Mouse (Mus musculus) liver, postnatal 0 days (tissue): ENCODE measurements around the gene Dnajc30. TPM values are rescaled to one million over a fixed set of nuclear protein-coding genes. Genes with fewer than 3 reads are reported as not detected.

ENCODE experiments used
- ATAC-seq: fragments of 200-750 bp; cut with Nextera tagmentation; 2 replicates; pipeline ENCODE4 v1.8.0; 2017; ENCODE audit warnings: mild to moderate bottlenecking, moderate library complexity
- DNase-seq: peaks from one replicate; pipeline ENCODE4 v3.0.0-alpha.2; 2016
- H3K27ac ChIP-seq: fragments of 300-500 bp; sonication (generic); 2 replicates; pipeline ENCODE4 v1.5.1; 2014; ENCODE audit warnings: antibody characterized with exemption, moderate library complexity, mild to moderate bottlenecking, low read depth
- H3K27me3 ChIP-seq: fragments of 300-500 bp; sonication (generic); 2 replicates; pipeline ENCODE4 v1.6.1; 2014; ENCODE audit warnings: low read length, control low read depth, mixed read lengths; ENCODE audit not compliant: insufficient read depth
- H3K36me3 ChIP-seq: fragments of 300-500 bp; sonication (generic); replicated peaks from 2 replicates; pipeline ENCODE4 v1.6.1; 2014; ENCODE audit warnings: mild to moderate bottlenecking, control low read depth, low read length, moderate library complexity, mixed read lengths; ENCODE audit not compliant: insufficient read depth
- H3K4me1 ChIP-seq: fragments of 300-500 bp; sonication (generic); 2 replicates; pipeline ENCODE4 v1.6.1; 2014; ENCODE audit warnings: antibody characterized with exemption, mild to moderate bottlenecking, control low read depth; ENCODE audit not compliant: insufficient read depth
- H3K4me2 ChIP-seq: fragments of 300-500 bp; sonication (generic); 2 replicates; pipeline ENCODE4 v1.6.1; 2014; ENCODE audit warnings: low read depth, mild to moderate bottlenecking, low read length, moderate library complexity, mixed read lengths
- H3K4me3 ChIP-seq: fragments of 300-500 bp; sonication (generic); 2 replicates; pipeline ENCODE4 v1.5.1; 2014; ENCODE audit warnings: low read depth, low read length
- H3K9ac ChIP-seq: fragments of 300-500 bp; sonication (generic); replicated peaks from 2 replicates; pipeline ENCODE4 v1.6.1; 2014; ENCODE audit warnings: mild to moderate bottlenecking, moderate library complexity
- H3K9me3 ChIP-seq: fragments of 300-500 bp; sonication (generic); 2 replicates; pipeline ENCODE4 v1.6.1; 2016; ENCODE audit warnings: mild to moderate bottlenecking, control low read depth, low read length, mixed read lengths
- CTCF ChIP-seq: sonication (generic); IDR thresholded peaks from 2 replicates; pipeline ENCODE4 v1.5.1; 2016; ENCODE audit warnings: antibody characterized with exemption, low read depth
- EP300 ChIP-seq: IDR thresholded peaks from 2 replicates; pipeline ENCODE4 v1.6.1; 2016; ENCODE audit warnings: antibody characterized with exemption, low read depth, mild to moderate bottlenecking
- WGBS: fragments of 180-500 bp; shearing (Covaris S2); extraction: QIAGEN DNeasy Blood & Tissue Kit; methylation state at CpG from one replicate; pipeline ENCODE4 v1.1.7; 2014; ENCODE audit not compliant: insufficient replicate concordance; 5-methylcytosine and 5-hydroxymethylcytosine counted together
- polyA plus RNA-seq: library from polyadenylated mRNA; unstranded; fragments of >200 nt; fragmentation: Nextera tagmentation; extraction: Ambion mirVana; gene quantifications from 2 replicates; pipeline ENCODE4 v1.2.1, GENCODE M21; 2015

The Dnajc30 gene
- polyA plus RNA-seq, result 28.7 and 33.3 TPM in 2 replicates

DNA sequence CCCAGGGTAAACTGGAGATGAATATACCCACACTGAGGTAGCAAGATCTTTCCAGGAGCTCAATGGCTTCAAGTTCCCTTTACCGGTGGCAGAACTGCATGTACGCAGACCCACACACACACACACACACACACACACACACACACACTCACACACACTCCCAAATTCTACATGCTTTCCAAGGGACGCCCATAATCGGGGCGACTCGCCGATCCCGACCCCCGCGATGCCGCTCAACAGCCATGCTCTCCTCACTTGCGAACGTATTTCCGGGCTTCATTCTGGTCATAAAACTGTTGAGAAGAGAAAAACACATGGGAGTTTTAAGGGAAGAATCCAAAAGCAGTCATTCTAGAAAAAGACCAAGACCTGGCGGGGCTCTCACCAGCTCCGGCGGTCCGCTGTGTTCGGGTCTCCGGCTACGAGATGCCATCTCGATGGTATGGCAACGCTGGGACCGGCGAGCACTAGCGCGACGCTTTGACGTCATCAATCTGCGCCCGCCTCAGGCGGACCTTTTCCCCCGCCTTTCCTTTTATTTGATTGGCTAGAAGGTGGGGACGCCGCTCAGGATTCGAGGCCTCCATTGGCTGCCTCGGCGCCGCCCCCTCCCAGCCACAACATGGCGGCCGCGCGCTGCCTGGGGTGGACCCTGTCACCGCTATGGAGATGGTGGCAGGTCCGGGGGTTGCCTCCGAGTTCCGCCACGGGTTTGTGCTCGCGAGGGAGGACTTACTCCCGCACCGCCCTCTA lies at the start of gene Dnajc30:
Gene Dnajc30 (plus strand): TSS at position 574 of the 753 bp plus-strand sequence.
- H3K4me1 ChIP-seq, result peaks cover 10% of the 10 kb centered on the region
- ATAC-seq (peak; percentile 99), DNase-seq (peak; percentile 98)
- TF ChIP-seq CTCF (0 out of 2 replicates have a peak, but pooled peaks have one; percentile 6), EP300 (peak; percentile 76)
- peak within 1 kb of the TSS; percentile 98 for H3K4me2 ChIP-seq
- H3K27ac ChIP-seq, result peak within 1 kb of the TSS; percentile 74
- H3K9me3 ChIP-seq, result 0 out of 2 replicates have a peak, but pooled peaks cover 2% of the 10 kb centered on the region
- peak within 1 kb of the TSS; percentile 91 for H3K9ac ChIP-seq
- no peaks in the 10 kb centered on the region for H3K27me3 ChIP-seq
- H3K4me3 ChIP-seq, result peak within 1 kb of the TSS; percentile 87
- WGBS, result 2% methylated on average over 52 of the region's 52 CpGs
- H3K36me3 ChIP-seq, result peaks cover 26% of the 10 kb centered on the region

DNA sequence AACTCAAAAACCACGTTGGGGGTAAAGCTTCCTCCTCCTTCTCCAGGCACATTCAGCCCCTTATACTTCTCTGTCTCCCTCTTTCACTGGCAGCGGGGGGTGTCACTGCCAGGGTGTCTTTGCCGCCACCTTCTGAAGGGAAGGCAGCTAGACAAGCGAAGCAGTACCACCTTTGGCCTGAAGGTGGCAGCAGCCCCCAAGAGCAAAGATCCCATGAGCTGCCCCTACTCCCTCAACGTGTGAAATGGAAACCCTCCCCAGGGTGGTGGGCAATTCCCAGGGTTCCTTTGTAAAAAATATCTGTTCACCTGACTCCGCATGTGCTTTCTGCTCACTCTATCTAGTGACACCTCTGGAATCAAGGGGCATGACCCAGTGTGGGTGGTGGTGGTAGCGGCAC lies 48.5 kb upstream of the Dnajc30 start:
- Histone ChIP-seq H3K27ac (peak overlapping the region; percentile 24), H3K9ac (no peak overlapping the region), H3K9me3 (no peaks in the 10 kb centered on the region), H3K4me2 (no peak overlapping the region), H3K36me3 (no peaks in the 10 kb centered on the region), H3K4me3 (no peak overlapping the region), H3K4me1 (peaks cover 8% of the 10 kb centered on the region), H3K27me3 (no peaks in the 10 kb centered on the region)
- WGBS, result 18% methylated on average over 7 of the region's 7 CpGs
- DNase-seq, result peak; percentile 89
- TF ChIP-seq EP300 (no peak), CTCF (peak; percentile 98)
- ATAC-seq, result peak; percentile 44

DNA sequence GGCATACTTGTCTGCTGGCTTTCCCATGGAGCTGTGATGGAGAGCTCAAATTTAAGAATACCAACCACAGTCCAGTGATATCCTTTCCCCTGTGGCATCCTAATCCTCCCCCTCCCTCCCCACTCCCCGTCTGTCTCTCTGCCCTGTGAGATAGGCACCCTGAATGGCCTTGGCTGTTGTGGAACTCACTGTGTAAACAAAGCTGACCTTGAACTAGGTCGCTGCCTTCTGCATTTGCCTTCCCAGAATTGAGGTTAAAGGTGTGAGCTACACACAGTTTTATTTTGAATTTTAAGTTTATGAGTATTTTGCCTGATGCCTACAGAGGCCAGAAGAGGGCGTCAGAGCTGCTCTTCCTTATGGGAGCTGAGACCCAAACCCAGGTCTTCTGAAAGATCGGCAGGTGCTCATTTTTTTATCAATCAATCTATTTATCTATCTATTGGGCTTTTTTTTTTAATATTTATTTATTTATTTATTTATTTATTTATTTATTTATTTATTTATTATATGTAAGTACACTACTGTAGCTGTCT lies 47.7 kb upstream of the Dnajc30 start:
- 52% methylated on average over 4 of the region's 4 CpGs for WGBS
- H3K9me3 ChIP-seq, result no peaks in the 10 kb centered on the region
- no peaks in the 10 kb centered on the region for H3K36me3 ChIP-seq
- no peaks in the 10 kb centered on the region for H3K27me3 ChIP-seq
- H3K4me2 ChIP-seq, result no peak overlapping the region
- TF ChIP-seq EP300 (0 out of 2 replicates have a peak, but pooled peaks have one; percentile 19), CTCF (peak; percentile 42)
- peaks cover 4% of the 10 kb centered on the region; the same call in 1 of the 2 replicates for H3K4me1 ChIP-seq
- peak overlapping the region; percentile 24; the same call in 1 of the 2 replicates for H3K27ac ChIP-seq
- no peak overlapping the region for H3K9ac ChIP-seq
- ATAC-seq (peak; percentile 64), DNase-seq (peak; percentile 35)
- H3K4me3 ChIP-seq, result no peak overlapping the region

DNA sequence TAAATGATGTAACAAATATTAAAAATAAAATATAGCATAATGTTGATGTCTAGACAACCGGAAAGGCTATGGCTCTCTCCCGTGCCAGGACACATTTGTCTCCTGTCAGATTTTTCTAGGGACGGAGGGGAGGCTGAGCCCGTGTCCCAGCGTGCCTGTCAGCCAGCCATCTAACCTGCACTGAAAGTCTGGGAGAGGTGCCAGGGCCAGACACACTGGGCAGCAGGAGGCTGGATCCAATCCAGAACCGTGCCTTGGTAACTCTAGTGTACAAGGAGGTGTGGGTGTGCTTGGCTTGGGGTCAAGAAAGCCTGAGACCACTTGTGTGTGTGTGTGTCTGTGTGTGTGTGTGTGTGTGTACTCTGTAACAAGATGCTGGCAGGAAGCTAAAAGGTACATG lies 42.2 kb upstream of the Dnajc30 start:
- WGBS, result 70% methylated on average over 6 of the region's 6 CpGs
- Histone ChIP-seq H3K4me1 (peaks cover 22% of the 10 kb centered on the region), H3K9ac (no peak overlapping the region), H3K27me3 (peaks cover 12% of the 10 kb centered on the region), H3K9me3 (no peaks in the 10 kb centered on the region), H3K36me3 (no peaks in the 10 kb centered on the region), H3K27ac (no peak overlapping the region), H3K4me3 (no peak overlapping the region), H3K4me2 (no peak overlapping the region)
- TF ChIP-seq CTCF, result no peak
- no peak for TF ChIP-seq EP300
- ATAC-seq (no peak), DNase-seq (no peak)

DNA sequence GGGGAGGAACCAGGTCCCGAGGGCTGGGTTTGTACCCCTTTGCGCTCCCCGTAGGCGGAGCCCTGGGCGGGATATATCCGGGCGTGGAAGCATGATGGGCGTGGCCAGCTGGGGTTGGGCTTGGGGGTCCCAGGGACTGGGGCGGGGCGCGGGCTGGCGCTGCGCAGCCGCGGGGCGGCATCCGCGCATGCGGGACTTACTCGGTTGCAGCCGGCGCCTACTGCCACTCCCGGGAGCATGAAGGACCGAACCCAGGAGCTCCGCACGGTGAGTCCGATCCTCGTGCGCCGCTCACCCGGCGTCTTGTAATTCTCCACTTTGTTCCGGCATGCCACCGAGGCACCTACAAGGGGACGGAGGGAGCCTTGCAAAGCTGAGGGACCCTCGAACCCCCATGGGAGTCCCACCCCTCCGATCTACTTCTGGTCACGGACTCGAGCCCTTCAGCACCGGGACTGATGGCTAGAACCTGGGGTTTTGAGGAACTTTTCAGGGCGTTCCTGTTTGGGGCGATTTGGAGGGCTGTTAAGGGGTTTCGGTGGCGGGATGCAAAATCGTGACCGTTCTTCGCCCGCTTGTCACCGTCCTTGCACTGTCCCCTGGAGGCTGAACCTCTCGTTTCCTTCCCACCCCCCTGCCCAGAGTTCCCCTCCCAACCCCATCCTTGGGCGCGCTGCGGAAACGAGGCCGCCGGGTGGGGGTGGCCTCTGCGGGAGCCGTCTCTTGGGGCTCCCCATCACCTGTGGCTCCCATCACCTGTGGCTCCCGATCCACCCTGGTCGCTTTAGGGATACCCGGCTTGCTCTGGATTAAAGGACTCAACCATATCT lies 40.4 kb upstream of the Dnajc30 start, which contains the start of gene Stx1a:
Gene Stx1a (plus strand): TSS at position 139 of the 830 bp plus-strand sequence.
- under 1% methylated on average over 56 of the region's 61 CpGs for WGBS

More for the DNA sequence above, 40.4 kb upstream of the Dnajc30 start, which contains the start of gene Stx1a:
- Histone ChIP-seq H3K4me2 (peak within 1 kb of the TSS; percentile 79), H3K4me3 (peak within 1 kb of the TSS; percentile 50), H3K27me3 (peaks cover 12% of the 10 kb centered on the region), H3K27ac (no peak within 1 kb of the TSS), H3K9ac (peak within 1 kb of the TSS; percentile 57), H3K36me3 (no peaks in the 10 kb centered on the region), H3K4me1 (peaks cover 24% of the 10 kb centered on the region), H3K9me3 (no peaks in the 10 kb centered on the region)
- ATAC-seq (peak; percentile 83), DNase-seq (peak; percentile 82)
- no peak for TF ChIP-seq CTCF
- no peak for TF ChIP-seq EP300
